8 mouse cellular contexts compared by ENCODE assay signal in genomic region chr5:145234636-145235035, GRCm38 (mm10). TPM values are rescaled to one million over a fixed set of nuclear protein-coding genes. Genes with fewer than 3 reads are reported as not detected.
DNase-seq lines count a peak whose midpoint lies in the region; TF ChIP-seq lines count a peak whose summit lies in the region.

No protein-coding gene starts in this region.

- no peak for TF ChIP-seq EP300 in heart, adult 2 months (IDR thresholded peaks at IDR 0.05; ENCODE audit: insufficient read depth, low read depth, low read length)

- no peak overlapping the region for H3K27ac ChIP-seq in heart, adult 2 months
- no peak overlapping the region for H3K27ac ChIP-seq in heart, embryonic 10.5 days
- H3K27ac ChIP-seq in embryonic facial prominence, embryonic 10.5 days (replicated peaks): no peak overlapping the region

- H3K9me3 ChIP-seq in heart, embryonic 10.5 days: no peaks in the 10 kb centered on the region
- H3K9me3 ChIP-seq in embryonic facial prominence, embryonic 10.5 days: no peaks in the 10 kb centered on the region

- no peak overlapping the region for H3K9ac ChIP-seq in heart, adult 2 months (ENCODE audit: low read depth, low read length)

- peaks cover 10% of the 10 kb centered on the region for H3K79me2 ChIP-seq in heart, adult 2 months (replicated peaks; ENCODE audit: control insufficient read depth, insufficient read depth, low read length)

- peaks cover 18% of the 10 kb centered on the region for H3K36me3 ChIP-seq in heart, adult 2 months (ENCODE audit: control insufficient read depth, insufficient read depth, low read length)
- H3K36me3 ChIP-seq in heart, embryonic 10.5 days: peaks cover 62% of the 10 kb centered on the region
- peaks cover 64% of the 10 kb centered on the region for H3K36me3 ChIP-seq in embryonic facial prominence, embryonic 10.5 days (replicated peaks)

- no peak for DNase-seq in heart, adult 2 months
- no peak for DNase-seq in heart, embryonic 10.5 days (ENCODE audit: low spot score)
- DNase-seq in right cerebral cortex, adult 2 months (ENCODE audit: low spot score in 2 of 2): peak; percentile 15 to 39
- DNase-seq in right cerebral cortex, postnatal 4 days: no peak
- peak; percentile 19 for DNase-seq in embryonic facial prominence, embryonic 10.5 days (ENCODE audit: low spot score)
- DNase-seq in retina, embryonic 14.5 days (ENCODE audit: low spot score): peak; percentile 58
- no peak for DNase-seq in layer of hippocampus, adult 9-10 months (ENCODE audit: low spot score)
- DNase-seq in urinary bladder, postnatal 10 days (ENCODE audit: low spot score): no peak

- H3K4me3 ChIP-seq in heart, adult 2 months: no peak overlapping the region
- no peak overlapping the region for H3K4me3 ChIP-seq in heart, embryonic 10.5 days
- H3K4me3 ChIP-seq in embryonic facial prominence, embryonic 10.5 days: no peak overlapping the region

- intact Hi-C loops in heart, adult 2 months (cut with DNase I): loop anchor here (10.0 kb wide), 1 partner anchor 130 kb away; no protein-coding TSS in a partner anchor

- TF ChIP-seq CTCF in heart, adult 2 months (IDR thresholded peaks at IDR 0.05): peak; percentile 66

- TF ChIP-seq POLR2A in heart, adult 2 months (IDR thresholded peaks at IDR 0.05; ENCODE audit: insufficient read depth, low read depth, low read length): no peak

- peaks cover 4% of the 10 kb centered on the region for H3K4me1 ChIP-seq in heart, adult 2 months (ENCODE audit: control insufficient read depth, insufficient read depth, low read length)
- H3K4me1 ChIP-seq in heart, embryonic 10.5 days: peaks cover 18% of the 10 kb centered on the region; the same call in 1 of the 2 replicates
- peaks cover 17% of the 10 kb centered on the region for H3K4me1 ChIP-seq in embryonic facial prominence, embryonic 10.5 days

- H3K27me3 ChIP-seq in heart, adult 2 months (ENCODE audit: control insufficient read depth, insufficient read depth, low read length): no peaks in the 10 kb centered on the region
- H3K27me3 ChIP-seq in heart, embryonic 10.5 days (ENCODE audit: insufficient read depth, poor library complexity, severe bottlenecking): no peaks in the 10 kb centered on the region
- H3K27me3 ChIP-seq in embryonic facial prominence, embryonic 10.5 days (replicated peaks; ENCODE audit: low read depth, poor library complexity, severe bottlenecking): no peaks in the 10 kb centered on the region

RNA-seq across cellular contexts. Expression of gene Zfp655, which starts 3.1 kb away (rescaled TPM):
- 10 to 100 TPM; 25.2 to 30.7 TPM for total RNA-seq in heart, adult 2 months (2021)
- polyA plus RNA-seq in heart, adult 2 months (2012; rRNA removed): 24.0 and 40.8 TPM in 2 replicates
- 32.5 and 38.0 TPM in 2 replicates for polyA plus RNA-seq in heart, embryonic 10.5 days (2016; fragmentation: Nextera tagmentation; extraction: Ambion mirVana)
- 31.2 and 31.4 TPM in 2 replicates for polyA plus RNA-seq in embryonic facial prominence, embryonic 10.5 days (2016; fragmentation: Nextera tagmentation; extraction: Ambion mirVana)

RNA-seq across cellular contexts. Expression of gene Zkscan5, which starts 30.3 kb away (rescaled TPM):
- 10 to 100 TPM in 1 of 2 experiments, 1 to 10 TPM in 1; 9.7 to 10.6 TPM for total RNA-seq in heart, adult 2 months (2021)
- 3.9 and 6.4 TPM in 2 replicates for polyA plus RNA-seq in heart, adult 2 months (2012; rRNA removed)
- polyA plus RNA-seq in heart, embryonic 10.5 days (2016; fragmentation: Nextera tagmentation; extraction: Ambion mirVana): 10.9 and 11.8 TPM in 2 replicates
- 17.8 and 19.5 TPM in 2 replicates for polyA plus RNA-seq in embryonic facial prominence, embryonic 10.5 days (2016; fragmentation: Nextera tagmentation; extraction: Ambion mirVana)

RNA-seq across cellular contexts. Expression of gene Zkscan14, which starts 33.0 kb away (rescaled TPM):
- 1 to 10 TPM; 6.3 to 6.9 TPM for total RNA-seq in heart, adult 2 months (2021)
- polyA plus RNA-seq in heart, adult 2 months (2012; rRNA removed): 2.5 and 3.3 TPM in 2 replicates
- 6.1 TPM in 2 replicates for polyA plus RNA-seq in heart, embryonic 10.5 days (2016; fragmentation: Nextera tagmentation; extraction: Ambion mirVana)
- 7.1 and 9.0 TPM in 2 replicates for polyA plus RNA-seq in embryonic facial prominence, embryonic 10.5 days (2016; fragmentation: Nextera tagmentation; extraction: Ambion mirVana)

RNA-seq across cellular contexts. Expression of gene Atp5j2, which starts 42.8 kb away (rescaled TPM):
- total RNA-seq in heart, adult 2 months (2021): 1,000 to 10,000 TPM in 1 of 2 experiments, 100 to 1,000 TPM in 1; 962 to 1,137 TPM
- polyA plus RNA-seq in heart, adult 2 months (2012; rRNA removed): 733 and 858 TPM in 2 replicates
- polyA plus RNA-seq in heart, embryonic 10.5 days (2016; fragmentation: Nextera tagmentation; extraction: Ambion mirVana): 717 and 837 TPM in 2 replicates
- 523 and 540 TPM in 2 replicates for polyA plus RNA-seq in embryonic facial prominence, embryonic 10.5 days (2016; fragmentation: Nextera tagmentation; extraction: Ambion mirVana)

RNA-seq across cellular contexts. Expression of gene Zscan25, which starts 45.7 kb away (rescaled TPM):
- 1 to 10 TPM; 7.6 to 8.9 TPM for total RNA-seq in heart, adult 2 months (2021)
- polyA plus RNA-seq in heart, adult 2 months (2012; rRNA removed): 6.9 and 9.0 TPM in 2 replicates
- 0.16 and 0.33 TPM in 2 replicates for polyA plus RNA-seq in heart, embryonic 10.5 days (2016; fragmentation: Nextera tagmentation; extraction: Ambion mirVana)
- 0.45 and 0.83 TPM in 2 replicates for polyA plus RNA-seq in embryonic facial prominence, embryonic 10.5 days (2016; fragmentation: Nextera tagmentation; extraction: Ambion mirVana)

Comparison
In these comparisons a context has a peak if more than half of its experiments do, and no peak if none do; other contexts are left out.
1. DNase-seq: peak in right cerebral cortex, adult 2 months (2 of 2), embryonic facial prominence, embryonic 10.5 days (single experiment) and retina, embryonic 14.5 days (single experiment); none in heart, adult 2 months (0 of 2), heart, embryonic 10.5 days (single experiment), right cerebral cortex, postnatal 4 days (single experiment), layer of hippocampus, adult 9-10 months (single experiment) and urinary bladder, postnatal 10 days (single experiment).